ENCODE assay signal across 8 mouse cellular contexts in genomic region chr7:119849096-119849495, GRCm38 (mm10). TPM values are rescaled to one million over a fixed set of nuclear protein-coding genes. Genes with fewer than 3 reads are reported as not detected.
DNase-seq lines count a peak whose midpoint lies in the region; ATAC-seq and TF ChIP-seq lines count a peak whose summit lies in the region.

No protein-coding gene starts in this region.

- CTCF ChIA-PET in Patski (lab: Charles Lee): interaction anchor here (0.8 to 2.0 kb wide), 10 partner anchors 10 to 249 kb away, joined by 3 to 9 read pairs (median 3); no protein-coding TSS in a partner anchor

- no peak overlapping the region for H3K4me3 ChIP-seq in gastrocnemius, adult 2 months
- no peak overlapping the region for H3K4me3 ChIP-seq in limb, embryonic 11.5 days (ENCODE audit: low read depth, low read length)

- no peak overlapping the region for H3K4me2 ChIP-seq in limb, embryonic 11.5 days (ENCODE audit: low read depth, severe bottlenecking)

- TF ChIP-seq CTCF in Patski (IDR thresholded peaks at IDR 0.05): peak; percentile 87
- TF ChIP-seq CTCF in gastrocnemius, adult 2 months (IDR thresholded peaks at IDR 0.05): peak; percentile 100

- 0% methylated on average over 1 of the region's 1 CpGs for WGBS in limb, embryonic 11.5 days

- no peaks in the 10 kb centered on the region for H3K4me1 ChIP-seq in limb, embryonic 11.5 days (ENCODE audit: control insufficient read depth, insufficient read depth, low read length)

- intact Hi-C loops in gastrocnemius, adult 2 months (cut with DNase I): loop anchor here (1.0 to 5.0 kb wide), 4 partner anchors 208 to 356 kb away; partner anchors contain the start of gene Dnah3

- H3K27ac ChIP-seq in gastrocnemius, adult 2 months: no peak overlapping the region
- no peak overlapping the region for H3K27ac ChIP-seq in limb, embryonic 11.5 days (replicated peaks; ENCODE audit: low read depth, low read length)

- no peak overlapping the region for H3K9ac ChIP-seq in limb, embryonic 11.5 days (ENCODE audit: low read length)

- no peak for ATAC-seq in Patski
- ATAC-seq in limb, embryonic 11.5 days (ENCODE audit: insufficient number of reproducible peaks, low FRiP score, low TSS enrichment, low read depth): no peak

- peaks cover 2% of the 10 kb centered on the region; the same call in 1 of the 2 replicates for H3K36me3 ChIP-seq in limb, embryonic 11.5 days (ENCODE audit: control insufficient read depth, insufficient read depth, low read length)

- H3K9me3 ChIP-seq in limb, embryonic 11.5 days (ENCODE audit: control insufficient read depth, low read length): no peaks in the 10 kb centered on the region

- no peaks in the 10 kb centered on the region for H3K27me3 ChIP-seq in Patski
- no peaks in the 10 kb centered on the region for H3K27me3 ChIP-seq in limb, embryonic 11.5 days (ENCODE audit: control insufficient read depth, insufficient read depth, low read length)

- DNase-seq in A20 (ENCODE audit: low read depth, low spot score) (peak; percentile 34), Patski (ENCODE audit: low read depth, low spot score) (no peak)
- peak; percentile 85 to 88 for DNase-seq in cerebellum, postnatal 14 days
- peak; percentile 75 for DNase-seq in gastrocnemius, adult 2 months
- DNase-seq in kidney, adult 9 months: peak; percentile 88
- peak; percentile 81 for DNase-seq in limb, embryonic 11.5 days (ENCODE audit: low spot score)
- DNase-seq in ovary, postnatal 14 days (ENCODE audit: low spot score): peak; percentile 62
- peak; percentile 73 for DNase-seq in urinary bladder, postnatal 25 days (ENCODE audit: low spot score)

- POLR2A ChIA-PET in Patski (lab: Charles Lee): interaction anchor here (0.6 kb wide), 1 partner anchor 295 kb away, joined by 4 read pairs; the partner anchor contains the start of gene Acsm2

- in situ Hi-C loops in Patski (cut with MboI; ENCODE audit: low pct_unique_long_range_greater_than_20kb): loop anchor here (5.0 kb wide), 2 partner anchors 198 to 248 kb away; partner anchors contain the start of gene Dnah3

RNA-seq across cellular contexts. Expression of gene Lyrm1, which starts 46.6 kb away (rescaled TPM):
- 10.3 TPM for polyA plus RNA-seq in Patski (2021)
- 10 to 100 TPM; 11.8 to 12.8 TPM for total RNA-seq in gastrocnemius, adult 2 months (2021)
- polyA plus RNA-seq in limb, embryonic 11.5 days (2014; fragmentation: Nextera tagmentation; extraction: Ambion mirVana): 7.1 and 8.5 TPM in 2 replicates

RNA-seq across cellular contexts. Expression of gene Dcun1d3, which starts 47.0 kb away (rescaled TPM):
- 10.2 TPM for polyA plus RNA-seq in Patski (2021)
- 10 to 100 TPM; 16.8 to 25.3 TPM for total RNA-seq in gastrocnemius, adult 2 months (2021)
- polyA plus RNA-seq in limb, embryonic 11.5 days (2014; fragmentation: Nextera tagmentation; extraction: Ambion mirVana): 8.0 and 9.6 TPM in 2 replicates

RNA-seq across cellular contexts. Expression of gene Eri2, which starts 55.2 kb away (rescaled TPM):
- polyA plus RNA-seq in Patski (2021): 8.9 TPM
- total RNA-seq in gastrocnemius, adult 2 months (2021): 1 to 10 TPM; 1.0 to 1.2 TPM
- polyA plus RNA-seq in limb, embryonic 11.5 days (2014; fragmentation: Nextera tagmentation; extraction: Ambion mirVana): 32.3 and 32.9 TPM in 2 replicates

RNA-seq across cellular contexts. Expression of gene Rexo5, which starts 55.3 kb away (rescaled TPM):
- polyA plus RNA-seq in Patski (2021): 11.0 TPM
- under 1 TPM; 0.64 to 0.71 TPM for total RNA-seq in gastrocnemius, adult 2 months (2021)
- 21.8 and 24.8 TPM in 2 replicates for polyA plus RNA-seq in limb, embryonic 11.5 days (2014; fragmentation: Nextera tagmentation; extraction: Ambion mirVana)
